Comparison of ENCODE assay signal across 14 mouse cellular contexts in genomic region chr11:119933819-119934583, GRCm38 (mm10). TPM values are rescaled to one million over a fixed set of nuclear protein-coding genes. Genes with fewer than 3 reads are reported as not detected.
DNase-seq lines count a peak whose midpoint lies in the region; ATAC-seq and TF ChIP-seq lines count a peak whose summit lies in the region.
"Had no signal": no experiment of that assay in that cellular context is flagged by ENCODE, and none has a peak within 500 bp of the region (broad histone marks: within the 10 kb centered on the region; RNA-seq: fewer than 3 reads in every experiment).

No protein-coding gene starts in this region.

- 0 out of 2 replicates have a peak, but pooled peaks have one; percentile 37 for ATAC-seq in neutrophil, adult 5-6 weeks (ENCODE audit: extremely low read depth, insufficient number of reproducible peaks, low FRiP score, poor library complexity, severe bottlenecking)

- peaks cover 23% of the 10 kb centered on the region for H3K4me1 ChIP-seq in embryonic fibroblast, embryonic 13.5 days (ENCODE audit: control insufficient read depth, insufficient read depth, low read length)

- intact Hi-C loops in gastrocnemius, adult 2 months (cut with DNase I), result loop anchor here (1.0 kb wide), 1 partner anchor 14 kb away; no protein-coding TSS in a partner anchor

- H3K4me3 ChIP-seq in gastrocnemius, adult 2 months, result no peak overlapping the region
- no peak overlapping the region for H3K4me3 ChIP-seq in embryonic fibroblast, embryonic 13.5 days (ENCODE audit: insufficient read depth, low read length)
- H3K4me3 ChIP-seq: heart, embryonic 12.5 days; stomach, embryonic 15.5 days had no signal

- no peak for DNase-seq in gastrocnemius, adult 2 months
- no peak for DNase-seq in gastrocnemius, adult 18-20 months (ENCODE audit: low spot score)
- DNase-seq in A20 (ENCODE audit: low read depth, low spot score), result peak; percentile 92
- DNase-seq in cerebellum, adult 11-12 months, result no peak
- DNase-seq in heart, postnatal 4 days, result no peak
- no peak for DNase-seq in ovary, adult 18-20 months (ENCODE audit: low spot score)
- DNase-seq: cerebellum, adult 2 months; embryo, embryonic 11 days; kidney, postnatal 10 days had no signal

- TF ChIP-seq POLR2A in embryonic fibroblast, embryonic 13.5 days (IDR thresholded peaks at IDR 0.05; ENCODE audit: low read depth, low read length), result no peak

- H3K27ac ChIP-seq in gastrocnemius, adult 2 months, result peak overlapping the region; percentile 49; the same call in 1 of the 2 replicates
- peak overlapping the region; percentile 68 for H3K27ac ChIP-seq in embryonic fibroblast, embryonic 13.5 days (ENCODE audit: insufficient read depth, low read length)
- H3K27ac ChIP-seq: liver, embryonic 14.5 days; stomach, embryonic 15.5 days had no signal

- no peak for TF ChIP-seq CTCF in gastrocnemius, adult 2 months (IDR thresholded peaks at IDR 0.05)
- no peak for TF ChIP-seq CTCF in embryonic fibroblast, embryonic 13.5 days (IDR thresholded peaks at IDR 0.05; ENCODE audit: borderline replicate concordance, insufficient read depth, low read length)

RNA-seq across cellular contexts. Expression of gene Baiap2, which starts 8.6 kb away (rescaled TPM):
- total RNA-seq in gastrocnemius, adult 2 months (2021), result 1 to 10 TPM; 1.5 to 2.0 TPM
- total RNA-seq in gastrocnemius, adult 18-20 months (2021), result 1 to 10 TPM; 1.1 to 1.9 TPM
- 27.4 and 29.5 TPM in 2 replicates for polyA plus RNA-seq in embryonic fibroblast, embryonic 13.5 days (2011; ENCODE audit: insufficient read length, low read depth, missing spikeins)
- 8.2 and 14.7 TPM in 2 replicates for total RNA-seq in neutrophil, adult 5-6 weeks (2017)
- 1 to 10 TPM; 8.0 to 8.3 TPM for total RNA-seq in heart, postnatal 4 days (2021)

RNA-seq across cellular contexts. Expression of gene Chmp6, which starts 20.8 kb away (rescaled TPM):
- total RNA-seq in gastrocnemius, adult 2 months (2021), result 10 to 100 TPM; 29.6 to 31.3 TPM
- 10 to 100 TPM; 32.7 to 33.3 TPM for total RNA-seq in gastrocnemius, adult 18-20 months (2021)
- 29.5 and 30.3 TPM in 2 replicates for polyA plus RNA-seq in embryonic fibroblast, embryonic 13.5 days (2011; ENCODE audit: insufficient read length, low read depth, missing spikeins)
- total RNA-seq in neutrophil, adult 5-6 weeks (2017), result 20.0 and 21.4 TPM in 2 replicates
- total RNA-seq in heart, postnatal 4 days (2021), result 10 to 100 TPM; 42.4 to 43.3 TPM
